Mouse (Mus musculus) neural tube, embryonic 13.5 days (tissue): ENCODE data around the gene Gng10. TPM values are rescaled to one million over a fixed set of nuclear protein-coding genes. Genes with fewer than 3 reads are reported as not detected.

Experiments used
- ATAC-seq: fragments of 200-750 bp; cut with Nextera tagmentation; 2 replicates; pipeline ENCODE4 v1.8.0; 2017; ENCODE audit warnings: low read depth, mild to moderate bottlenecking, moderate TSS enrichment, moderate library complexity
- H3K27ac ChIP-seq: fragments of 300-500 bp; sonication (generic); replicated peaks from 2 replicates; pipeline ENCODE4 v1.5.1; 2015; ENCODE audit warnings: moderate library complexity, mild to moderate bottlenecking, inconsistent platforms
- H3K27me3 ChIP-seq: fragments of 300-500 bp; sonication (generic); 2 replicates; pipeline ENCODE4 v1.6.1; 2015; ENCODE audit warnings: mild to moderate bottlenecking, inconsistent platforms
- H3K36me3 ChIP-seq: fragments of 300-500 bp; sonication (generic); 2 replicates; pipeline ENCODE4 v1.6.1; 2015; ENCODE audit warnings: mild to moderate bottlenecking, inconsistent platforms
- H3K4me1 ChIP-seq: fragments of 300-500 bp; sonication (generic); replicated peaks from 2 replicates; pipeline ENCODE4 v1.6.1; 2015; ENCODE audit warnings: inconsistent platforms
- H3K4me2 ChIP-seq: fragments of 300-500 bp; sonication (generic); 2 replicates; pipeline ENCODE4 v1.6.1; 2015; ENCODE audit warnings: inconsistent platforms, mild to moderate bottlenecking, moderate library complexity
- H3K4me3 ChIP-seq: fragments of 300-500 bp; sonication (generic); 2 replicates; pipeline ENCODE4 v1.5.1; 2015; ENCODE audit warnings: mild to moderate bottlenecking, inconsistent platforms
- H3K9ac ChIP-seq: fragments of 300-500 bp; sonication (generic); 2 replicates; pipeline ENCODE4 v1.6.1; 2015; ENCODE audit warnings: moderate library complexity, mild to moderate bottlenecking, inconsistent platforms
- H3K9me3 ChIP-seq: fragments of 300-500 bp; sonication (generic); 2 replicates; pipeline ENCODE4 v1.6.1; 2016; ENCODE audit warnings: inconsistent platforms
- WGBS: fragments of 180-500 bp; shearing (Covaris S2); methylation state at CpG from one replicate; pipeline ENCODE4 v1.1.7; 2015; 5-methylcytosine and 5-hydroxymethylcytosine counted together
- polyA plus RNA-seq: library from polyadenylated mRNA; unstranded; fragments of >200 nt; fragmentation: Nextera tagmentation; extraction: Ambion mirVana; gene quantifications from 2 replicates; pipeline ENCODE4 v1.2.1, GENCODE M21; 2015

The Gng10 gene
- polyA plus RNA-seq, 1 experiment from 2014 or later, result 161 TPM

GRCm38 (mm10) chr4:59089391-59089790 lies 54.5 kb downstream of the Gng10 start:
- ATAC-seq, result no peak
- H3K9ac ChIP-seq, result no peak overlapping the region
- H3K4me1 ChIP-seq, result no peaks in the 10 kb centered on the region
- H3K9me3 ChIP-seq, result no peaks in the 10 kb centered on the region
- H3K4me3 ChIP-seq, result no peak overlapping the region
- H3K4me2 ChIP-seq, result no peak overlapping the region
- H3K36me3 ChIP-seq, result no peaks in the 10 kb centered on the region
- 71% methylated on average over 1 of the region's 1 CpGs for WGBS
- no peak overlapping the region for H3K27ac ChIP-seq
- H3K27me3 ChIP-seq, result no peaks in the 10 kb centered on the region

Other genes with a start within 250 kb of the Gng10 start
- gene Olfr267, start 247.4 kb upstream of the Gng10 start, polyA plus RNA-seq, result not detected in 2 replicates
- 27.0 and 30.8 TPM in 2 replicates for gene Ecpas, start 122.3 kb upstream of the Gng10 start, polyA plus RNA-seq
- 0.44 and 0.47 TPM in 2 replicates for gene Zkscan16, start 91.5 kb upstream of the Gng10 start, polyA plus RNA-seq
- 5.8 and 6.8 TPM in 2 replicates for gene Ptgr1, start 48.0 kb upstream of the Gng10 start, polyA plus RNA-seq
- 4.3 and 6.8 TPM in 2 replicates for gene Dnajc25, start 40.0 kb upstream of the Gng10 start, polyA plus RNA-seq
- 4.8 and 10.0 TPM in 2 replicates for gene Gm20503, start 31.9 kb upstream of the Gng10 start, polyA plus RNA-seq
- not detected in 2 replicates for gene AI481877, start 103.9 kb downstream of the Gng10 start, polyA plus RNA-seq
- gene Ugcg, start 154.2 kb downstream of the Gng10 start, polyA plus RNA-seq, result 15.1 and 17.0 TPM in 2 replicates